Mouse (Mus musculus): ENCODE results near the gene Spock1. TPM values are rescaled to one million over a fixed set of nuclear protein-coding genes. Genes with fewer than 3 reads are reported as not detected.

Gene Spock1
- total and polyA plus RNA-seq, 3 experiments: not detected

DNA sequence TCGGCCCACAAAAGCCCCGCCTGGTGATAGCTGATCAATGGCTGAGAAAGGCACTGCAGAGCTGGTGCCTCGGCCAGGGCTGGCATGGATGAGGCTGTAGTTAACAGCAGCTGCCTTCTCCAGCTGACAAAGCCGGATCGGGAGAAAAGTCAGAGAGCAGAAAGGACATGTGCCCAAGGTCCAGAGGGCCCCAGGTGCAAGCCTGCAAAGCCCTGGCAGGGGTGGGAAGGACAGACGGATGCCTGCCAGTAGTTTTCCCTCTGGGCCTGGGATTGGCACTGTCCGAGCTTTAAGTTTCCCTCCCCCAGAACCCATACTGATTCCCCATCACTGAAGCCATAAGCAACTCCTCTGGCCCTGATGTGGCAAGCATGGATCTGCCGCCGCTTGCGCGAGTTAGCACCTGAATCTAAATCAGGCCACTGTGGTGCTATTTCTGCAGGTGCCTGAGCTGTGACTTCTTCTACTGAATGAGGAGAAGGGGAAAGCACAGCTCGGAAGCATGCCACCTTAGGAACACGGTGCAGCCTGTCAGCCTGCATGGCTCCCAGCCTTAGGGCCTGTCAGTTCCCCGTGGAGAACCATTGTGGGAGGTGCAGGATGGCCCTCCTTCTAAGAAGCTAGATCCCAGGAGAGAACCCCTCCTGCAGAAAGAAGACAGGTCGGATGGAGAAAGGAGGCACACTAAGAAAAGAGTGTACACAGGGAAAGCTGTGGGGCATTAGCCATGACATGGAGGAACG, 423.5 kb downstream of the Spock1 start:
- Histone ChIP-seq H3K4me3 (replicated peaks in 1 of 3; ENCODE audit: low read depth in 2 of 3, low read length in 2 of 3, poor library complexity in 1 of 3) (no peak overlapping the region), H3K9ac (ENCODE audit: insufficient read depth, low read depth) (no peak overlapping the region), H3K9me3 (replicated peaks; ENCODE audit: low read length) (peaks cover 93% of the 10 kb centered on the region), H3K4me2 (ENCODE audit: insufficient read depth, low read depth, poor library complexity, severe bottlenecking) (no peak overlapping the region), H3K27ac (ENCODE audit: insufficient read depth, low read depth) (no peak overlapping the region), H3K27me3 (replicated peaks) (no peaks in the 10 kb centered on the region), H3K4me1 (ENCODE audit: control insufficient read depth in 1 of 2, insufficient read depth in 2 of 2) (no peaks in the 10 kb centered on the region), H3K79me2 (replicated peaks; ENCODE audit: control insufficient read depth, extremely low read depth, insufficient read depth, poor library complexity, severe bottlenecking) (no peaks in the 10 kb centered on the region), H3K36me3 (replicated peaks in 1 of 2; ENCODE audit: control insufficient read depth in 1 of 2, insufficient read depth in 1 of 2, low read length in 1 of 2) (no peaks in the 10 kb centered on the region)
- TF ChIP-seq CTCF (conservative IDR thresholded peaks at IDR 0.05 in 1 of 2, IDR thresholded peaks at IDR 0.05 in 1 of 2; ENCODE audit: low read depth in 2 of 2, low read length in 2 of 2): no peak
- TF ChIP-seq JUND (conservative IDR thresholded peaks at IDR 0.05; ENCODE audit: low read depth, low read length): no peak
- TF ChIP-seq JUN (IDR thresholded peaks at IDR 0.05; ENCODE audit: insufficient read depth, low read depth, low read length): no peak
- TF ChIP-seq BHLHE40 (IDR thresholded peaks at IDR 0.05; ENCODE audit: low read depth, low read length): no peak
- no peak for TF ChIP-seq MAX (IDR thresholded peaks at IDR 0.05; ENCODE audit: low read length)
- no peak for TF ChIP-seq TBP (conservative IDR thresholded peaks at IDR 0.05; ENCODE audit: low read depth, low read length)
- no peak for TF ChIP-seq TCF12 (IDR thresholded peaks at IDR 0.05; ENCODE audit: low read depth, low read length)
- no peak for TF ChIP-seq ZC3H11A (IDR thresholded peaks at IDR 0.05; ENCODE audit: low read depth, low read length)
- dilution Hi-C loops (cut with MboI; ENCODE audit: extremely low pct_ligation_motif_present, extremely low pct_unique_long_range_greater_than_20kb, low sequenced_read_pairs): no loop called here
- in situ Hi-C loops (cut with MboI; ENCODE audit: low pct_ligation_motif_present, low pct_unique_long_range_greater_than_20kb, low sequenced_read_pairs): no loop called here
- DNase-seq (ENCODE audit: extremely low read depth): no peak

DNA sequence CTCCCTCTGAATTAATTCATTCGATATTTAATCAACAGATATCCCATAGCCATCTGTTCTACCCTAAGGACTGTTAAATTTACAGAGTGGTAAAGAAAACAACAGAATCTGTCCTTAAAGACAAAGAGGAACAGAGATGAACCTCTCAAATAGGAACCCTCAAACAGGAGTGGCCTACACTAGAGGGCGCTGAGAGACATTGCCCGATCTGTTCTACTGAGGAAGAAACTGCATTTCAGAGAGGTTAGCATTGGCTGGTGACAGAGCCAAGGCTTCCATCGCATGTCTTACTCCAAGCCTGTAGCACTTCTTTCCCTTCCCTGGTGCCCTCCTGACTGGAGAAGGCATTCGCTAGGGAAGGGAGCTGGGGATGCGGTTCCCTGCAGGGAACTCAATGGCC, 431.4 kb downstream of the Spock1 start:
- Histone ChIP-seq H3K4me3 (replicated peaks in 1 of 3; ENCODE audit: low read depth in 2 of 3, low read length in 2 of 3, poor library complexity in 1 of 3) (no peak overlapping the region), H3K27me3 (replicated peaks) (no peaks in the 10 kb centered on the region), H3K9ac (ENCODE audit: insufficient read depth, low read depth) (no peak overlapping the region), H3K36me3 (replicated peaks in 1 of 2; ENCODE audit: control insufficient read depth in 1 of 2, insufficient read depth in 1 of 2, low read length in 1 of 2) (no peaks in the 10 kb centered on the region), H3K79me2 (replicated peaks; ENCODE audit: control insufficient read depth, extremely low read depth, insufficient read depth, poor library complexity, severe bottlenecking) (no peaks in the 10 kb centered on the region), H3K4me1 (ENCODE audit: control insufficient read depth in 1 of 2, insufficient read depth in 2 of 2) (no peaks in the 10 kb centered on the region), H3K9me3 (replicated peaks; ENCODE audit: low read length) (peaks cover 88% of the 10 kb centered on the region), H3K4me2 (ENCODE audit: insufficient read depth, low read depth, poor library complexity, severe bottlenecking) (no peak overlapping the region), H3K27ac (ENCODE audit: insufficient read depth, low read depth) (no peak overlapping the region)
- dilution Hi-C loops (cut with MboI; ENCODE audit: extremely low pct_ligation_motif_present, extremely low pct_unique_long_range_greater_than_20kb, low sequenced_read_pairs): no loop called here
- in situ Hi-C loops (cut with MboI; ENCODE audit: low pct_ligation_motif_present, low pct_unique_long_range_greater_than_20kb, low sequenced_read_pairs): no loop called here
- TF ChIP-seq MAZ (IDR thresholded peaks at IDR 0.05; ENCODE audit: low read depth, low read length) (no peak), ZKSCAN1 (IDR thresholded peaks at IDR 0.05; ENCODE audit: borderline replicate concordance, low read depth, low read length) (no peak), BHLHE40 (IDR thresholded peaks at IDR 0.05; ENCODE audit: low read depth, low read length) (no peak), HCFC1 (IDR thresholded peaks at IDR 0.05; ENCODE audit: low read depth, low read length) (no peak), UBTF (IDR thresholded peaks at IDR 0.05; ENCODE audit: low read depth, low read length) (no peak), ETS1 (conservative IDR thresholded peaks at IDR 0.05; ENCODE audit: low read depth, low read length) (no peak), RCOR1 (conservative IDR thresholded peaks at IDR 0.05; ENCODE audit: low read depth, low read length) (no peak), PAX5 (IDR thresholded peaks at IDR 0.05; ENCODE audit: low read length) (no peak), MEF2A (IDR thresholded peaks at IDR 0.05; ENCODE audit: borderline replicate concordance, low read depth, low read length) (no peak), ZNF384 (IDR thresholded peaks at IDR 0.05; ENCODE audit: low read depth, low read length) (no peak), IRF4 (IDR thresholded peaks at IDR 0.05; ENCODE audit: low read depth, low read length) (no peak), CHD1 (IDR thresholded peaks at IDR 0.05; ENCODE audit: low read depth, low read length) (no peak), USF2 (conservative IDR thresholded peaks at IDR 0.05; ENCODE audit: low read depth, low read length) (no peak)
- no peak for DNase-seq (ENCODE audit: extremely low read depth)
